Mouse (Mus musculus): ENCODE results near the gene Gbp5. TPM values are rescaled to one million over a fixed set of nuclear protein-coding genes. Genes with fewer than 3 reads are reported as not detected.

Gbp5 gene
- polyA plus RNA-seq (2012; rRNA removed): 0.43 and 1.2 TPM in 2 replicates

DNA sequence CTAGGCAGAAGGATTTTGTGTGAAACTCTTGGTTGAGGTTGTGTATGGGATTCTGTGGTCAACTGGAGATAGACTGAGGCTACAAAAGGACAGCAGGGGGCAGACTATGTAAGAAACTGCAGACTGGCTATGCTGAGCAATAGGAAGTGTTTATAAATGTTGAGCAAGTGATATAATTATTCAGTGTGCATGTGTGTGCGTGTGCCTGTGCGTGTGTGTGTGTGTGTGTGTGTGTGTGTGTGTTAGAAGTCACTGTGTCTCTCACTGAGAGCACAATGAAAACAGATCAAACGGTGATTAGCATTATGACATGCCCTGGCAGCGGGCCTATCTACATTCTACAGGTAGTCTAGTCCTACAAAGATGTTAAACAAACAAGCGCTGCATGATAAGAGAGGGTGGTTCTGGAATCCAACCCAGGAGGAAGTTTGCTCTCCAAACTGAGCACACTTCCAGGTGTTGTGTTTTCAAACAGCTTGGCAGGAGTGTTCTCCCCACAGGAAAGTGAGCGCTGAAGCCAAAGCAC is at the start of gene Gbp5:
Gene Gbp5, plus strand, starts transcription at position 443 of the 526 bp plus-strand sequence.

DNA sequence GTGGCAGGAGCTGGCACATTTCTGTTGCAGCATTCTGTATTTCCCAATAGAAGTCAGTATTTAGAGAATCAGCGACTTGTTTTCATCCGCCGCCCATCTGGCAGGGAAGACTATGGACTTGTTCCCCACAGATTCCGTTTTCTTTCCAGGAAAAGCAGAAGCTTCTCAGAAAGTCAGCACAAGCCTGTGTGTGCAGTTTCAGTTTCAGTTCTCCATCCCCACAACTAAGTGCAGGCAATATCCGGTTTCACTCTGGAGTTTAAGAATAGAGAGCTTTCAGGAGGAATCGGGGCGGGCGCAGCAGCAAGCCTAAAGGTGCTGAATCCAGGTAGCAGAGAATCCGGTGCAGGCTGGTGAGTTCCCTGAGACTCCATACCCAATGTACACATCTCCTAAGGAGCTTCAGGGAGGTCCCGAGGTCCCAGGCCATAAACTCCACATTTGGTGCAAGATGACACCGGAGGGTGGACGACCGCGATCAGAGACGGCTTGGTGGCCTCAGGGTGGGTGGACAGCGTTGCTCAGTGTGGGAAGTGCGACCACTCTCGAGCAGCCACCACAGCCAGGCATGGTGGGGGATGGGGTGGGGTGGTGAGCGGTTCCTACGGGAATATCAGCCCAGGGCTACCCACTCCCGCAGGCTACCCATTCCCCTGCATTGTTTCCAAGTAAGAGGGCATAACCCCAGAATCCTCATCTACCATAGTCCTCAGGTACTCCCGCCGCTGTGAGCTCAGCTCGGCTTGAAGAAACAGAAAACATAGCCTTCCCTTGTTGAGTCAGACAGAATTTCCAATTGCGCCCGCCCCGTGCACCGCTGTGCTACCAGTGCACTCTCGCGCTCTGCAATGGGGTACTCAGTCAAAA is 36.5 kb downstream of the Gbp5 start, which contains the start of gene Gbp7:
Gene Gbp7, plus strand, starts transcription at position 256 of the 867 bp plus-strand sequence.

DNA sequence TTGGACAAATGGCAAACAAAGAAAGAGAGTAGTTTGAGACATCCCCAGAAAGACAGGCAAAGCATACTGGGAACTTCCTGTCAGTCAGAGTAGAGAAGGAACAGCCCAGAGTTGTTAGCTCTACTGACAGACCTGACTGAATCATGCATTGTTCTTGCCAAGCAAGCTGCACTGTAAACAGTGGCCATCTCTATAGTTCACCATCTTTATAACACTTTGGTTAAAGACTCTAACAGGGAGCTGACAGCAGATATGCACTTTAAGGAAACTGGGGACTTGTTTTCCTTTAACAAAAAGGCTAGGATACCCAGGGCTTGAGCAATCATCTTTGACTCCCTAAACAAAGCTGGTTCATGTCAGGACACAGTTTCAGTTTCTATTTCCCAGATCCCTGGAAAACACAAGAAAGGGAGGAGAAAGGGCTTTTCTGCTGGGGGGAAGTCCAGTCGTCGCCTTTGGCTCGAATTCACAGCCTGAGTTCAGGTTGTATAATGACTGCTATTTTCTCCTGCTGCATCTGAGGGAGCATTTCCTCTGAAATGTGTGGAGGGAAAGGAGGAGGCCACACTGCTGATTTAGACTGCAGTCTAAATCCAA is 66.0 kb downstream of the Gbp5 start, which contains the start of gene Gbp3:
Gene Gbp3, plus strand, starts transcription at position 395 of the 597 bp plus-strand sequence.

Other genes with a start within 250 kb of the Gbp5 start
- 12.6 and 17.3 TPM in 2 replicates for gene Pdlim5, start 98.3 kb upstream of the Gbp5 start, polyA plus RNA-seq (2012; rRNA removed)
- gene Gbp7, start 36.4 kb downstream of the Gbp5 start, polyA plus RNA-seq (2012; rRNA removed): 1.0 and 1.3 TPM in 2 replicates
- gene Gbp3, start 66.0 kb downstream of the Gbp5 start, polyA plus RNA-seq (2012; rRNA removed): 2.9 and 4.2 TPM in 2 replicates
- not detected in 2 replicates for gene Gbp2b, start 100.9 kb downstream of the Gbp5 start, polyA plus RNA-seq (2012; rRNA removed)
- 1.5 and 3.8 TPM in 2 replicates for gene Gbp2, start 126.6 kb downstream of the Gbp5 start, polyA plus RNA-seq (2012; rRNA removed)
- 4.0 and 5.3 TPM in 2 replicates for gene Kyat3, start 207.1 kb downstream of the Gbp5 start, polyA plus RNA-seq (2012; rRNA removed)